Mouse (Mus musculus): Measurements from ENCODE around the gene Akap2.

DNA sequence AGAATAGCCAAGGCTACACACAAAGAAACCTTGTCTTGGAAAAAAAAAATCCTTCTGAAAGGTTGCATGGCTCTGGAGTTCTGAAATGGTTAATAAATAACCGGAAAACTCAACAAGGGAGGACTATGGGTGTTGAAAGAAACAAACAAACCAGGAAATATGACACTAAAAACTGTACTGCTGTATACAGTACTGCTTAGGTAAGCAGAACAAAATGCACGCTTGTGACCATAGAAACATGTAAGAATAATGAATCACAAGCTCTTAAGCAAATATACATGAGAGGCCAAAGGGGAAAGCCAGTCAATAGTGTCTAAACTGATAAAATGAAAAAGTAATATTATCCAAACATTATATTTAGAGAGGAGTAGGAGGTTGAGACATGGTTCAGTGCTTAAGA lies 97.9 kb downstream of the Akap2 start:
- no peak for TF ChIP-seq POLR2A (IDR thresholded peaks at IDR 0.05; ENCODE audit: borderline replicate concordance, extremely low read depth, insufficient read depth, insufficient read length, poor library complexity, severe bottlenecking)
- TF ChIP-seq CTCF (IDR thresholded peaks at IDR 0.05; ENCODE audit: borderline replicate concordance, extremely low read depth, insufficient read depth, insufficient read length): no peak

All from brain, embryonic 14.5 days (tissue).